8 mouse cellular contexts compared by ENCODE assay signal in the genomic region with DNA sequence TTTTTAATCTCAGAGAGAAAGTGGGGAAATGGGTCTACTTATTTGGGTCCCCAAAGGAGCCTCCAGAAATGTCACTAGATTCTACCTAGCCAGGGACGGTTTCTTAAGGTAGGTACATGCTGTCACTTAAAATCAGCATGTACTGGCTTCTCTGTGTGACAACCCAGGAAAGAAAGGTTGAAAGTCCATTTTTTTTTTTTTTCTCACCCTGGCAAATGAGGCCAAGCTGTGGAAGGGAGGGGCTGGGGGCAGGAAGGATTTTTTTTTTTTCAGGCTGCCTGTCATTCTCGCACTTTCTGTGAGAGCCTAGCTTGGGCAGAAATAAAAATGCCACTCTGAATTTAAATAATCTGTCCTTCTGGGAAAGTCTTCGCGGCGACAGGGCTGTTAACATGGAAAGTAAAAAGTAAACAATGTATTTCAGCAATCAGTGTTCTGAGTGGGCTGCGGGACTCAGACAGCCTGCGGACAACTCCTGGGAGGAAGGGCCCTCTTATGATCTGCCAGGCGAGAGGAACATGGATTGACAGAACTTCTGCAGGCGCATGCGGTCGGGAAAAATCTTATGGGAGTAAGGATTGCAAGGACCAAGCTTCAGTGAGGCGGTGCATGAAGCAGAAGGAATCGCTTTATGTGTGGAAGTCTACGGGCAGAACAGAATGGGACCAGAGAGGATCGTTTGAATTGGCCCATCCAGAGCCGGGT.
DNase-seq lines count a peak whose midpoint lies in the region; ATAC-seq and TF ChIP-seq lines count a peak whose summit lies in the region.

No protein-coding gene starts in this region.

- H3K27me3 ChIP-seq in lung, embryonic 16.5 days (ENCODE audit: control insufficient read depth, insufficient read depth, low read depth, low read length): peaks cover 3% of the 10 kb centered on the region; the same call in 1 of the 2 replicates
- peaks cover 11% of the 10 kb centered on the region; the same call in 1 of the 2 replicates for H3K27me3 ChIP-seq in forebrain, embryonic 13.5 days
- H3K27me3 ChIP-seq in kidney, postnatal 0 days (ENCODE audit: insufficient read depth, low read length): no peaks in the 10 kb centered on the region
- H3K27me3 ChIP-seq in neural tube, embryonic 14.5 days (ENCODE audit: control insufficient read depth, insufficient read depth, low read length): peaks cover 3% of the 10 kb centered on the region; the same call in 1 of the 2 replicates

- 7% methylated on average over 16 of the region's 16 CpGs for WGBS in lung, embryonic 16.5 days
- WGBS in forebrain, embryonic 13.5 days: 10% methylated on average over 16 of the region's 16 CpGs
- 7% methylated on average over 16 of the region's 16 CpGs for WGBS in kidney, postnatal 0 days
- 20% methylated on average over 16 of the region's 16 CpGs for WGBS in neural tube, embryonic 14.5 days

- TF ChIP-seq CTCF in kidney, postnatal 0 days (IDR thresholded peaks at IDR 0.05; ENCODE audit: low read depth): no peak

- no peaks in the 10 kb centered on the region for H3K9me3 ChIP-seq in lung, embryonic 16.5 days (ENCODE audit: control insufficient read depth, low read length)
- no peaks in the 10 kb centered on the region for H3K9me3 ChIP-seq in forebrain, embryonic 13.5 days (replicated peaks)
- no peaks in the 10 kb centered on the region for H3K9me3 ChIP-seq in kidney, postnatal 0 days (replicated peaks; ENCODE audit: low read length)
- H3K9me3 ChIP-seq in neural tube, embryonic 14.5 days (ENCODE audit: control insufficient read depth, low read length): no peaks in the 10 kb centered on the region

- peak overlapping the region; percentile 42 for H3K4me3 ChIP-seq in lung, embryonic 16.5 days (ENCODE audit: low read length)
- H3K4me3 ChIP-seq in forebrain, embryonic 13.5 days: peak overlapping the region; percentile 32
- peak overlapping the region; percentile 29 for H3K4me3 ChIP-seq in kidney, postnatal 0 days (replicated peaks; ENCODE audit: low read depth, low read length)
- peak overlapping the region; percentile 24 for H3K4me3 ChIP-seq in neural tube, embryonic 14.5 days (ENCODE audit: low read depth, low read length)

- no peak overlapping the region for H3K27ac ChIP-seq in lung, embryonic 16.5 days (ENCODE audit: low read length)
- H3K27ac ChIP-seq in forebrain, embryonic 13.5 days: no peak overlapping the region
- no peak overlapping the region for H3K27ac ChIP-seq in kidney, postnatal 0 days
- no peak overlapping the region for H3K27ac ChIP-seq in neural tube, embryonic 14.5 days (ENCODE audit: low read depth, low read length)

- no peaks in the 10 kb centered on the region for H3K4me1 ChIP-seq in lung, embryonic 16.5 days (replicated peaks; ENCODE audit: control insufficient read depth, insufficient read depth, low read length)
- H3K4me1 ChIP-seq in forebrain, embryonic 13.5 days: peaks cover 52% of the 10 kb centered on the region
- H3K4me1 ChIP-seq in kidney, postnatal 0 days (replicated peaks; ENCODE audit: insufficient read depth, low read length): peaks cover 16% of the 10 kb centered on the region; the same call in 1 of the 2 replicates
- peaks cover 14% of the 10 kb centered on the region; the same call in 1 of the 2 replicates for H3K4me1 ChIP-seq in neural tube, embryonic 14.5 days (ENCODE audit: control insufficient read depth, insufficient read depth, low read length)

- H3K4me2 ChIP-seq in lung, embryonic 16.5 days (ENCODE audit: low read depth, low read length): peak overlapping the region; percentile 63
- peak overlapping the region; percentile 60 for H3K4me2 ChIP-seq in forebrain, embryonic 13.5 days
- peak overlapping the region; percentile 73 for H3K4me2 ChIP-seq in kidney, postnatal 0 days (ENCODE audit: low read length)
- H3K4me2 ChIP-seq in neural tube, embryonic 14.5 days (ENCODE audit: low read depth, low read length): peak overlapping the region; percentile 57

- DNase-seq in lung, postnatal 36 days: no peak
- no peak for DNase-seq in kidney, postnatal 0 days (ENCODE audit: low spot score)
- DNase-seq in adrenal gland, adult 18-20 months (ENCODE audit: low spot score in 2 of 2): no peak
- no peak for DNase-seq in gastrocnemius, postnatal 25 days
- DNase-seq in thymus, postnatal 10 days (ENCODE audit: low spot score in 2 of 2): no peak

- H3K9ac ChIP-seq in lung, embryonic 16.5 days (ENCODE audit: low read length): peak overlapping the region; percentile 59
- peak overlapping the region; percentile 52 for H3K9ac ChIP-seq in forebrain, embryonic 13.5 days
- 0 out of 2 replicates have a peak overlapping the region, but pooled peaks have one; percentile 38 for H3K9ac ChIP-seq in kidney, postnatal 0 days (ENCODE audit: low read depth, low read length)
- H3K9ac ChIP-seq in neural tube, embryonic 14.5 days (replicated peaks; ENCODE audit: low read depth, low read length): no peak overlapping the region; the same call in 1 of the 2 replicates

- H3K36me3 ChIP-seq in lung, embryonic 16.5 days (ENCODE audit: control insufficient read depth, insufficient read depth, low read length): no peaks in the 10 kb centered on the region
- no peaks in the 10 kb centered on the region for H3K36me3 ChIP-seq in forebrain, embryonic 13.5 days (ENCODE audit: poor library complexity, severe bottlenecking)
- H3K36me3 ChIP-seq in kidney, postnatal 0 days (ENCODE audit: insufficient read depth, low read length): no peaks in the 10 kb centered on the region
- H3K36me3 ChIP-seq in neural tube, embryonic 14.5 days (ENCODE audit: control insufficient read depth, insufficient read depth, low read length): no peaks in the 10 kb centered on the region

- peak; percentile 53; the same call in 1 of the 2 replicates for ATAC-seq in lung, embryonic 16.5 days (ENCODE audit: low read depth)
- ATAC-seq in forebrain, embryonic 13.5 days: peak; percentile 43
- no peak; the same call in 1 of the 2 replicates for ATAC-seq in kidney, postnatal 0 days (replicated peaks; ENCODE audit: low FRiP score, low read depth)
- ATAC-seq in neural tube, embryonic 14.5 days (ENCODE audit: low read depth): no peak

Comparison
In these comparisons a context has a peak if more than half of its experiments do, and no peak if none do; other contexts are left out.
1. ATAC-seq: peak in lung, embryonic 16.5 days (single experiment) and forebrain, embryonic 13.5 days (single experiment); none in kidney, postnatal 0 days (single experiment) and neural tube, embryonic 14.5 days (single experiment).
2. Peak in every context shown above with its lines, with median percentiles within 50 percentile points of each other: H3K4me2 ChIP-seq and H3K4me3 ChIP-seq.